Mouse (Mus musculus) midbrain, embryonic 13.5 days (tissue): ENCODE data around the gene Itgal. TPM values are rescaled to one million over a fixed set of nuclear protein-coding genes. Genes with fewer than 3 reads are reported as not detected.
"Not testable (repeated sequence)": the region's sequence is repeated elsewhere in the genome, so short reads cannot be mapped to it uniquely, and the experiment has no call there.

Experiments
- ATAC-seq: fragments of 200-750 bp; cut with Nextera tagmentation; 2 replicates; pipeline ENCODE4 v1.8.0; 2017; ENCODE audit warnings: mild to moderate bottlenecking, moderate TSS enrichment, moderate library complexity
- H3K27ac ChIP-seq: fragments of 300-500 bp; sonication (generic); 2 replicates; pipeline ENCODE4 v1.5.1; 2015; ENCODE audit warnings: inconsistent platforms, mild to moderate bottlenecking, moderate library complexity
- H3K27me3 ChIP-seq: fragments of 300-500 bp; sonication (generic); 2 replicates; pipeline ENCODE4 v1.6.1; 2015; ENCODE audit warnings: mild to moderate bottlenecking, inconsistent platforms
- H3K36me3 ChIP-seq: fragments of 300-500 bp; sonication (generic); 2 replicates; pipeline ENCODE4 v1.6.1; 2015; ENCODE audit warnings: mild to moderate bottlenecking, inconsistent platforms
- H3K4me1 ChIP-seq: fragments of 300-500 bp; sonication (generic); replicated peaks from 2 replicates; pipeline ENCODE4 v1.6.1; 2015; ENCODE audit warnings: inconsistent platforms
- H3K4me2 ChIP-seq: fragments of 300-500 bp; sonication (generic); replicated peaks from 2 replicates; pipeline ENCODE4 v1.6.1; 2015; ENCODE audit warnings: moderate library complexity, mild to moderate bottlenecking, inconsistent platforms
- H3K4me3 ChIP-seq: fragments of 300-500 bp; sonication (generic); replicated peaks from 2 replicates; pipeline ENCODE4 v1.5.1; 2015; ENCODE audit warnings: mild to moderate bottlenecking, inconsistent platforms
- H3K9ac ChIP-seq: fragments of 300-500 bp; sonication (generic); replicated peaks from 2 replicates; pipeline ENCODE4 v1.6.1; 2015; ENCODE audit warnings: mild to moderate bottlenecking, inconsistent platforms
- H3K9me3 ChIP-seq: fragments of 300-500 bp; sonication (generic); 2 replicates; pipeline ENCODE4 v1.6.1; 2016; ENCODE audit warnings: mild to moderate bottlenecking, inconsistent platforms
- WGBS: fragments of 180-500 bp; shearing (Covaris S2); methylation state at CpG from one replicate; pipeline ENCODE4 v1.1.7; 2015; 5-methylcytosine and 5-hydroxymethylcytosine counted together
- polyA plus RNA-seq: library from polyadenylated mRNA; unstranded; fragments of >200 nt; fragmentation: Nextera tagmentation; extraction: Ambion mirVana; gene quantifications from 2 replicates; pipeline ENCODE4 v1.2.1, GENCODE M21; 2015

Gene Itgal
- polyA plus RNA-seq, 1 experiment from 2014 or later, result 0.30 TPM

- Histone ChIP-seq H3K9me3 (no peaks in the 10 kb centered on the region), H3K4me2 (no peak overlapping the region), H3K36me3 (0 out of 2 replicates have a peak, but pooled peaks cover 3% of the 10 kb centered on the region), H3K9ac (no peak overlapping the region), H3K27ac (no peak overlapping the region), H3K4me3 (no peak overlapping the region), H3K4me1 (peaks cover 13% of the 10 kb centered on the region), H3K27me3 (peaks cover 5% of the 10 kb centered on the region; the same call in 1 of the 2 replicates)
- no peak for ATAC-seq
- WGBS, result 90% methylated on average over 3 of the region's 3 CpGs
These were observed 70.2 kb downstream of the Itgal start for GRCm38 (mm10) chr7:127366249-127366648.

GRCm38 (mm10) chr7:127371213-127371612 is 75.2 kb downstream of the Itgal start:
- Histone ChIP-seq H3K4me3 (no peak overlapping the region), H3K27me3 (no peaks in the 10 kb centered on the region), H3K27ac (no peak overlapping the region), H3K4me2 (no peak overlapping the region), H3K36me3 (peaks cover 22% of the 10 kb centered on the region), H3K9me3 (no peaks in the 10 kb centered on the region), H3K4me1 (peaks cover 6% of the 10 kb centered on the region; the same call in 1 of the 2 replicates), H3K9ac (no peak overlapping the region)
- no peak for ATAC-seq
- WGBS, result 90% methylated on average over 2 of the region's 2 CpGs

DNA sequence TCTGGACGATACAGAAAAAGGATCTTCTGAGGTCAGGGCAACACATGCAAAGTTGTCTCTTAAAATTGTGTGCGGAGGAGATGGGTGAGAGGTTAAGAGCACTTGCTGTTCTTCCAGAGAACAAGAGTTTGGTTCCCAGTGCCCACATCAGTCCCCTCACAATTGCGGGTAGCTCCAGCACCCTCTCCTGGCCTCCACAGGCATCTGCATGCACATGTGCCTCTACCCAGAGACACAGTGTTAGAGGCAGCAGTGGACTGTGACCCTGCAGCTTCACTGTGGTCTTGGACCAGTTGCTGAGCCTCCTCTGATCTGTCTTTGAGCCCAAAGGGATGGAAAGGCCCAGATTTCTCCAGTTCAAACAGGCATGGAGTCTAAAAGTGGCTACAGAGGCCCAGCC is 75.8 kb downstream of the Itgal start:
- 88% methylated on average over 3 of the region's 3 CpGs for WGBS
- H3K27me3 ChIP-seq, H3K9me3 ChIP-seq, H3K27ac ChIP-seq, ATAC-seq, H3K4me1 ChIP-seq, H3K4me2 ChIP-seq, H3K4me3 ChIP-seq, H3K9ac ChIP-seq: not testable (repeated sequence)
- peaks cover 22% of the 10 kb centered on the region for H3K36me3 ChIP-seq

DNA sequence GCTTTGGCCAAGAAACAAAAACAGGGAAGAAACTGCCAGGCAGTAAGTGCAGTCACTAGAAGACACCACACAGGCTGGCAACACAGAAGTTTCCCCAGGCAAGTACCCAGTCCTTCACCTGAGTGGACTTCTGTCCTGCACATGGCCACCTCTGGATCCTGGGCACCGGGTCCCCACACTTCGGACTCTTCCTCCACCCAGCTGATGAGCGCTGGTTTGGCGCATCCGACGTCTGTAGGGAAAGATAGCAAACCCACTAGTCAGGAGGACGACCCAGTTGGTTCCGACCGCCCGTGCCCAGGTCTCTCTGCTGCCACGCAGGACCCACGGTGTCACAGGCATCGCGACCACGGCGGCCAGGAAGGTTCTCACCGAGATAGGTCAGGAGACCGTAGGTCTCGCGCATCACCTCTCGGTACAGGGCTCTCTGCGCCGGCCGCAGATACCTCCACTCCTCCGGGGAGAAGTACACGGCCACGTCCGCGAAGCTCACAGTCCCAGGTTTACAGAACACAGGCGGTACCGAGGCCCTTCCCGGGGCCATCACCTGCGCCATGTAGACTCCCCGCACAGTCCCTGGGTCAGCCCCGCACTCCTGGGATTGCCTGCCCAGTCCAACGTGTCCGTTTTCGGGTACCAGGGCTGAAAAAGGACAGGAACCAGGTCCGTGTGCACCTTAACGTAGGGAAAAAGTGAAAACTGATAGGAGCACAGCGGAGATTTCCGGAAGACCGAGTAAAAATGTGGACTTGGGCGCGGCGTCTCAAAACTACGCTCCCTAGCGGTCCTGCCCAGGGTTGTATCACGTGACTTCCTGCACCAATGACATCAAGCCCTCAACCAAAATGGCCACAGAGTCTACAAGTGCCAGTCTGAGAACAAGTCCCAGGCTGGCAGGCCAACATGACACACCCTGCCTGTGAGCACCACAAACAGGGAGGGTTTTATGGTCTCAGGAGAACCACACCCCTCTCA is 79.5 kb downstream of the Itgal start, which contains the start of gene Zfp747:
TSS of gene Zfp747 (minus strand) at position 780 of the 975 bp plus-strand sequence.
- WGBS, result 2% methylated on average over 49 of the region's 49 CpGs
- H3K27ac ChIP-seq, result peak within 1 kb of the TSS; percentile 62
- peak within 1 kb of the TSS; percentile 73 for H3K4me2 ChIP-seq
- peaks cover 22% of the 10 kb centered on the region for H3K36me3 ChIP-seq
- H3K9ac ChIP-seq, result peak within 1 kb of the TSS; percentile 83
- ATAC-seq, result peak; percentile 93
- H3K4me3 ChIP-seq, result peak within 1 kb of the TSS; percentile 73
- not testable (repeated sequence) for H3K9me3 ChIP-seq, H3K27me3 ChIP-seq, H3K4me1 ChIP-seq

- no peaks in the 10 kb centered on the region for H3K27me3 ChIP-seq
- 83% methylated on average over 6 of the region's 6 CpGs for WGBS
- no peak overlapping the region for H3K27ac ChIP-seq
- H3K9ac ChIP-seq, result no peak overlapping the region
- peaks cover 18% of the 10 kb centered on the region for H3K36me3 ChIP-seq
- no peak for ATAC-seq
- H3K4me3 ChIP-seq, result no peak overlapping the region
- no peak overlapping the region for H3K4me2 ChIP-seq
- peaks cover 6% of the 10 kb centered on the region; the same call in 1 of the 2 replicates for H3K4me1 ChIP-seq
- H3K9me3 ChIP-seq, result peaks cover 3% of the 10 kb centered on the region; the same call in 1 of the 2 replicates
These were observed 82.4 kb downstream of the Itgal start for GRCm38 (mm10) chr7:127378310-127378921.

Other genes starting within 250 kb of the Itgal start
- gene Zg16, start 208.9 kb upstream of the Itgal start, polyA plus RNA-seq, result not detected in 2 replicates
- gene AI467606, start 204.9 kb upstream of the Itgal start, polyA plus RNA-seq, result 0.90 and 1.5 TPM in 2 replicates
- 0.79 and 0.98 TPM in 2 replicates for gene Qprt, start 174.0 kb upstream of the Itgal start, polyA plus RNA-seq
- gene Spn, start 158.4 kb upstream of the Itgal start, polyA plus RNA-seq, result 0.06 and 0.09 TPM in 2 replicates
- gene Cd2bp2, start 100.2 kb upstream of the Itgal start, polyA plus RNA-seq, result 90.8 and 96.1 TPM in 2 replicates
- 30.0 and 30.7 TPM in 2 replicates for gene Tbc1d10b, start 87.8 kb upstream of the Itgal start, polyA plus RNA-seq
- 8.5 and 9.0 TPM in 2 replicates for gene Mylpf, start 87.4 kb upstream of the Itgal start, polyA plus RNA-seq
- 69.3 and 75.4 TPM in 2 replicates for gene Zfp553, start 63.2 kb upstream of the Itgal start, polyA plus RNA-seq
- 27.1 and 28.3 TPM in 2 replicates for gene Sept1, start 63.1 kb upstream of the Itgal start, polyA plus RNA-seq
- gene Zfp771, start 52.0 kb upstream of the Itgal start, polyA plus RNA-seq, result 50.5 and 59.7 TPM in 2 replicates
- gene Dctpp1, start 35.6 kb upstream of the Itgal start, polyA plus RNA-seq, result 142 and 143 TPM in 2 replicates
- 52.4 and 54.0 TPM in 2 replicates for gene Sephs2, start 22.2 kb upstream of the Itgal start, polyA plus RNA-seq
- 15.6 and 20.1 TPM in 2 replicates for gene Zfp768, start 49.3 kb downstream of the Itgal start, polyA plus RNA-seq
- 8.4 and 9.3 TPM in 2 replicates for gene Zfp747, start 79.8 kb downstream of the Itgal start, polyA plus RNA-seq
- gene 9130019O22Rik, start 90.9 kb downstream of the Itgal start, polyA plus RNA-seq, result 5.7 and 6.2 TPM in 2 replicates
- gene E430018J23Rik, start 97.4 kb downstream of the Itgal start, polyA plus RNA-seq, result 5.9 and 8.4 TPM in 2 replicates
- 5.1 and 5.2 TPM in 2 replicates for gene Zfp764, start 110.6 kb downstream of the Itgal start, polyA plus RNA-seq
- gene Zfp688, start 125.8 kb downstream of the Itgal start, polyA plus RNA-seq, result 34.8 and 35.6 TPM in 2 replicates
- 16.1 and 16.3 TPM in 2 replicates for gene Zfp689, start 152.9 kb downstream of the Itgal start, polyA plus RNA-seq
- 47.5 and 52.3 TPM in 2 replicates for gene Prr14, start 163.4 kb downstream of the Itgal start, polyA plus RNA-seq
- 11.7 and 14.9 TPM in 2 replicates for gene Fbrs, start 182.9 kb downstream of the Itgal start, polyA plus RNA-seq
- gene Srcap, start 215.7 kb downstream of the Itgal start, polyA plus RNA-seq, result 50.3 and 68.8 TPM in 2 replicates
- gene Gm42715, start 223.3 kb downstream of the Itgal start, polyA plus RNA-seq, result 20.6 and 21.0 TPM in 2 replicates